Mouse (Mus musculus): ENCODE measurements around the gene 9130213A22Rik. TPM values are rescaled to one million over a fixed set of nuclear protein-coding genes. Genes with fewer than 3 reads are reported as not detected.

The 9130213A22Rik gene
- polyA plus RNA-seq, 1 experiment = 1.3 TPM

GRCm38 (mm10) chr11:69151004-69151403 is 28.6 kb upstream of the 9130213A22Rik start:
- Histone ChIP-seq H3K4me1 (replicated peaks; ENCODE audit: control insufficient read depth, insufficient read depth, low read length) (no peaks in the 10 kb centered on the region), H3K27ac (ENCODE audit: control insufficient read depth, insufficient read depth, low read length) (no peak overlapping the region), H3K4me3 (ENCODE audit: control insufficient read depth, insufficient read depth, low read length) (no peak overlapping the region), H3K27me3 (ENCODE audit: control insufficient read depth, insufficient read depth, low read length) (no peaks in the 10 kb centered on the region), H3K36me3 (ENCODE audit: control insufficient read depth, insufficient read depth, low read length) (no peaks in the 10 kb centered on the region)
- DNase-seq = no peak
- TF ChIP-seq CTCF (IDR thresholded peaks at IDR 0.05; ENCODE audit: borderline replicate concordance, control insufficient read depth, extremely low read depth, insufficient read depth, low read length, poor library complexity) = no peak
- TF ChIP-seq POLR2A (IDR thresholded peaks at IDR 0.05; ENCODE audit: control insufficient read depth, extremely low read depth, insufficient read depth, low read length, poor library complexity) = no peak
- 73% methylated on average over 6 of the region's 6 CpGs for WGBS

DNA sequence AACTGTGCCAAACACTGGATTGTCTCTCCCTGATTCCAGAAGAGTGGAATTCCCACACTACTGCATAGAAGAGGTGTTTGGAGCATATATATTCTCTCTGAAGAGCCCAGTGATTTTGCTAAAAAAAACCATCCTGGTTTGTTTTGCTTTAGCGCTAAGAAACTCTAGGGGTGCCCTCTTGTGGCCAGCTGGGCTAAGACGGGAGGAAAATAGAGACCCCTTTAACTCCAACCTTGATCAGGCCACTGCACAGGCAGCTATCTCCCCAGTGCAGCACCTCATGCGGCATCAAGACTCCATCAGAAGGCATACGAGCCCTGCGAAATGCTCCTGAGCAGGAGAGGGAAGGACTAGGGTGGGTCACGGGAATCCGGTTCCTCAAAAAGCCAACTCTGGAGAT is 28.1 kb upstream of the 9130213A22Rik start:
- H3K4me1 ChIP-seq (replicated peaks; ENCODE audit: control insufficient read depth, insufficient read depth, low read length) = no peaks in the 10 kb centered on the region
- peak; percentile 78 for DNase-seq
- H3K4me3 ChIP-seq (ENCODE audit: control insufficient read depth, insufficient read depth, low read length) = no peak overlapping the region
- 0 out of 2 replicates have a peak, but pooled peaks have one; percentile 42 for TF ChIP-seq CTCF (IDR thresholded peaks at IDR 0.05; ENCODE audit: borderline replicate concordance, control insufficient read depth, extremely low read depth, insufficient read depth, low read length, poor library complexity)
- no peak for TF ChIP-seq POLR2A (IDR thresholded peaks at IDR 0.05; ENCODE audit: control insufficient read depth, extremely low read depth, insufficient read depth, low read length, poor library complexity)
- no peaks in the 10 kb centered on the region for H3K36me3 ChIP-seq (ENCODE audit: control insufficient read depth, insufficient read depth, low read length)
- no peak overlapping the region for H3K27ac ChIP-seq (ENCODE audit: control insufficient read depth, insufficient read depth, low read length)
- 7% methylated on average over 7 of the region's 7 CpGs for WGBS
- no peaks in the 10 kb centered on the region for H3K27me3 ChIP-seq (ENCODE audit: control insufficient read depth, insufficient read depth, low read length)

DNA sequence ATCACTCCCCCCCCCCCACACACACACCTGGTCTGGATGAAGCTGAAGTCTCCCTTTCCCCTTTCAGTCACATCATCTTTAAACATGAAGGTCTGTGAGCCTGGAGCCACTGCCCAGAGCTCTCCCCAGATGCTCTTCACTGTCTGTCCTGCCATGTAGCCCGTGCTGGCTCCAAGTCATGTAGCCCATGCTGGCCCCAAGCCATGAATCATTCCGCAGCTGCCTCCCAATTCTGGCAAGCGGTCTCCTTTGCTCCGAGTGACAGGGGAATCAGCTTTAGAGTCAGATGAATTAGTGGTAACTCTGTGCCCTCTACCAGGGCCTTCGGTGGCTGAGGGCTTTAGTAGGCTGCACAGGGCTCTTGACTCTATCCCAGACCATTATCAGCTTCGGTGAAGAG is 27.3 kb upstream of the 9130213A22Rik start:
- H3K4me1 ChIP-seq (replicated peaks; ENCODE audit: control insufficient read depth, insufficient read depth, low read length) = no peaks in the 10 kb centered on the region
- no peak overlapping the region for H3K4me3 ChIP-seq (ENCODE audit: control insufficient read depth, insufficient read depth, low read length)
- no peak overlapping the region for H3K27ac ChIP-seq (ENCODE audit: control insufficient read depth, insufficient read depth, low read length)
- no peaks in the 10 kb centered on the region for H3K36me3 ChIP-seq (ENCODE audit: control insufficient read depth, insufficient read depth, low read length)
- TF ChIP-seq CTCF (IDR thresholded peaks at IDR 0.05; ENCODE audit: borderline replicate concordance, control insufficient read depth, extremely low read depth, insufficient read depth, low read length, poor library complexity) (no peak), POLR2A (IDR thresholded peaks at IDR 0.05; ENCODE audit: control insufficient read depth, extremely low read depth, insufficient read depth, low read length, poor library complexity) (no peak)
- no peaks in the 10 kb centered on the region for H3K27me3 ChIP-seq (ENCODE audit: control insufficient read depth, insufficient read depth, low read length)
- WGBS = 89% methylated on average over 6 of the region's 6 CpGs
- DNase-seq = no peak

DNA sequence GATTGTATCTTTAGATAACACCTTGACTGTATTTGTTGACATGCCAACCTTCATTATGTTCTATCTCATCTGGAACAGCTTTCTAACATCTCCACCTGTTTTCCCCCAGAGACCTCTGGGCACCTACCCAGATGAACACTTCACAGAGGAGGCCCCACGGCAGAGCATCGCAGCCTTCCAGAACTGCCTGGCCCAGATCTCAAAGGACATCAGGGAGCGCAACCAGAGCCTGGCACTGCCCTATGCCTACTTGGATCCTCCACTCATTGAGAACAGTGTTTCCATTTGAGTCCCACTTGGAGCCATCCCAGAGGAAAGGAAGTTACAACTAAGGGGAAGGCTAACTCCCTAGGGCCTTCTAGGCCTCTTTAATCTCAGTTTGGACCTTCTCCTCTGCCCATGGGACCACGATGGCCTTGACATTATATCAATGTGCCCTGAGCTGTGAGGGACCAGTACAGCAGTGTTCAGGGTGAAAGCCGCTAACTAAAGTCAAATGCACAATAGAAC is 26.1 kb upstream of the 9130213A22Rik start:
- Histone ChIP-seq H3K27me3 (ENCODE audit: control insufficient read depth, insufficient read depth, low read length) (no peaks in the 10 kb centered on the region), H3K4me1 (replicated peaks; ENCODE audit: control insufficient read depth, insufficient read depth, low read length) (no peaks in the 10 kb centered on the region), H3K36me3 (ENCODE audit: control insufficient read depth, insufficient read depth, low read length) (no peaks in the 10 kb centered on the region), H3K27ac (ENCODE audit: control insufficient read depth, insufficient read depth, low read length) (no peak overlapping the region), H3K4me3 (ENCODE audit: control insufficient read depth, insufficient read depth, low read length) (no peak overlapping the region)
- WGBS = 94% methylated on average over 5 of the region's 5 CpGs
- no peak for TF ChIP-seq CTCF (IDR thresholded peaks at IDR 0.05; ENCODE audit: borderline replicate concordance, control insufficient read depth, extremely low read depth, insufficient read depth, low read length, poor library complexity)
- no peak for TF ChIP-seq POLR2A (IDR thresholded peaks at IDR 0.05; ENCODE audit: control insufficient read depth, extremely low read depth, insufficient read depth, low read length, poor library complexity)
- no peak for DNase-seq

GRCm38 (mm10) chr11:69147546-69147945 is 25.2 kb upstream of the 9130213A22Rik start:
- 86% methylated on average over 7 of the region's 7 CpGs for WGBS
- Histone ChIP-seq H3K27ac (ENCODE audit: control insufficient read depth, insufficient read depth, low read length) (no peak overlapping the region), H3K36me3 (ENCODE audit: control insufficient read depth, insufficient read depth, low read length) (no peaks in the 10 kb centered on the region), H3K27me3 (ENCODE audit: control insufficient read depth, insufficient read depth, low read length) (no peaks in the 10 kb centered on the region), H3K4me1 (replicated peaks; ENCODE audit: control insufficient read depth, insufficient read depth, low read length) (no peaks in the 10 kb centered on the region), H3K4me3 (ENCODE audit: control insufficient read depth, insufficient read depth, low read length) (no peak overlapping the region)
- TF ChIP-seq CTCF (IDR thresholded peaks at IDR 0.05; ENCODE audit: borderline replicate concordance, control insufficient read depth, extremely low read depth, insufficient read depth, low read length, poor library complexity) (no peak), POLR2A (IDR thresholded peaks at IDR 0.05; ENCODE audit: control insufficient read depth, extremely low read depth, insufficient read depth, low read length, poor library complexity) (no peak)
- no peak for DNase-seq

- Histone ChIP-seq H3K27ac (ENCODE audit: control insufficient read depth, insufficient read depth, low read length) (no peak overlapping the region), H3K36me3 (ENCODE audit: control insufficient read depth, insufficient read depth, low read length) (no peaks in the 10 kb centered on the region), H3K4me3 (ENCODE audit: control insufficient read depth, insufficient read depth, low read length) (no peak overlapping the region), H3K27me3 (ENCODE audit: control insufficient read depth, insufficient read depth, low read length) (no peaks in the 10 kb centered on the region), H3K4me1 (replicated peaks; ENCODE audit: control insufficient read depth, insufficient read depth, low read length) (peaks cover 11% of the 10 kb centered on the region)
- TF ChIP-seq POLR2A (IDR thresholded peaks at IDR 0.05; ENCODE audit: control insufficient read depth, extremely low read depth, insufficient read depth, low read length, poor library complexity) (no peak), CTCF (IDR thresholded peaks at IDR 0.05; ENCODE audit: borderline replicate concordance, control insufficient read depth, extremely low read depth, insufficient read depth, low read length, poor library complexity) (no peak)
- WGBS = 70% methylated on average over 6 of the region's 6 CpGs
- DNase-seq = no peak
These were observed 13.0 kb upstream of the 9130213A22Rik start for GRCm38 (mm10) chr11:69135361-69135760.

DNA sequence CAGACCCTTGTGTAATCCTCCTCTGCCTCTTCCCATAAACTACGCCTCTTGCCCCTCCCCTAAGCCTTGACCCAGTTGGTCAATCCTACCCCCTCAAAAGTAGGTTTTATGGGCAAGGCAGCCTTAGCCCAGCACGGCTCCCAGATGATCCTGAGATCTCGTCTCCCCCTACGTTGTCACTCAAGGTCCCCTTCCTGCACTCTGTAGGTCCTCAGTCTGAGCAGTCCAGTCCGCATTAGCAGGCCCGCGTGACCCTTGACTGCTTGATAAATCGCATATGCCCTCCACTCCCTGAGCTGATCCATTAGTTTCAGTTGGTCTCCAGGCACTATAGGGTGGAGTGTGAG is 12.2 kb upstream of the 9130213A22Rik start:
- 80% methylated on average over 8 of the region's 8 CpGs for WGBS
- H3K27me3 ChIP-seq (ENCODE audit: control insufficient read depth, insufficient read depth, low read length) = no peaks in the 10 kb centered on the region
- no peak overlapping the region for H3K4me3 ChIP-seq (ENCODE audit: control insufficient read depth, insufficient read depth, low read length)

More for the DNA sequence above, 12.2 kb upstream of the 9130213A22Rik start:
- no peaks in the 10 kb centered on the region for H3K36me3 ChIP-seq (ENCODE audit: control insufficient read depth, insufficient read depth, low read length)
- TF ChIP-seq POLR2A (IDR thresholded peaks at IDR 0.05; ENCODE audit: control insufficient read depth, extremely low read depth, insufficient read depth, low read length, poor library complexity) (no peak), CTCF (IDR thresholded peaks at IDR 0.05; ENCODE audit: borderline replicate concordance, control insufficient read depth, extremely low read depth, insufficient read depth, low read length, poor library complexity) (no peak)
- H3K4me1 ChIP-seq (replicated peaks; ENCODE audit: control insufficient read depth, insufficient read depth, low read length) = peaks cover 11% of the 10 kb centered on the region
- no peak for DNase-seq
- H3K27ac ChIP-seq (ENCODE audit: control insufficient read depth, insufficient read depth, low read length) = no peak overlapping the region
